Mouse (Mus musculus): ENCODE data around the gene Sap30bp. TPM values are rescaled to one million over a fixed set of nuclear protein-coding genes. Genes with fewer than 3 reads are reported as not detected.
A peak's percentile ranks its signal among the peaks of the same experiment; 100 is the strongest.

Gene Sap30bp
- total and polyA plus RNA-seq, 2 experiments from 2014 or later: 49.5 to 60.4 TPM

DNA sequence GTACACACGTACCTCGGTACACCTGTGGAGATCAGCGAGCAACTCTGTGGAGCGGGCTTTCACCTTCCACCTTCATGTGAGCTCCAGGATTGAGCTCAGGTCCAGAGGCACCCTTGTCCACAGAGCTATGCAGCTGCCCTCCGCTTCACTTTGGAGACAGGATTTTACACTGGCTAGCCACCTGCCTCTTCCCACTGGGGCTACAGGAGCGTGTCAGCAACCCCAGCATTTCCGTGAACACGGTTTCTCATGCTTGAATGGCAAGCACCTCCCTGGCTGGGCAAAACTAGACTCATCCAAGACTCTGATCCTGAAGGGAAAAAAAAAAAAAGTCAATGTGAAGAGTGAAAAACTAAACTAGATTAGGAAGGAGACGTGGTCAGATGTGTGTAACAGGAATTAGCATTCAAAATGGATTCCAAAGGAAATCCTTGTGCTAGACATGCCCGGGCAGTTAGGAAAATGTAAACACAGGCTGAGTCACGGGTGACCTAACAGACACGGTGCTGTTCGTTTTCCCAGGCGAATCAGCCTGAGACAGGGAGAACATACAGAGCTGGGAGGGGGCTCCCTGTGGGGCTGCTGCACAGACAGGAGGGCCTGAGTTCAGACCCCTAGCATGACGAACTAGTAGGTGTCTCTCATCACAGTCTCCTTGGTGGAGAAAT lies 37.1 kb downstream of the Sap30bp start:
- H3K4me3 ChIP-seq (ENCODE audit: low read depth, low read length): no peak overlapping the region
- H3K9ac ChIP-seq: no peak overlapping the region
- H3K4me1 ChIP-seq (ENCODE audit: insufficient read depth): 0 out of 2 replicates have a peak, but pooled peaks cover 4% of the 10 kb centered on the region
- DNase-seq (no peak), ATAC-seq (no peak)
- H3K27ac ChIP-seq (ENCODE audit: low read depth, low read length): no peak overlapping the region
- 73% methylated on average over 15 of the region's 15 CpGs for WGBS
- TF ChIP-seq CTCF (IDR thresholded peaks at IDR 0.05; ENCODE audit: low read depth): no peak
- peaks cover 20% of the 10 kb centered on the region for H3K36me3 ChIP-seq (ENCODE audit: insufficient read depth)
- no peaks in the 10 kb centered on the region for H3K9me3 ChIP-seq (ENCODE audit: low read length)
- no peak overlapping the region for H3K4me2 ChIP-seq (ENCODE audit: low read depth)
- H3K27me3 ChIP-seq (ENCODE audit: insufficient read depth, low read length): peaks cover 12% of the 10 kb centered on the region

DNA sequence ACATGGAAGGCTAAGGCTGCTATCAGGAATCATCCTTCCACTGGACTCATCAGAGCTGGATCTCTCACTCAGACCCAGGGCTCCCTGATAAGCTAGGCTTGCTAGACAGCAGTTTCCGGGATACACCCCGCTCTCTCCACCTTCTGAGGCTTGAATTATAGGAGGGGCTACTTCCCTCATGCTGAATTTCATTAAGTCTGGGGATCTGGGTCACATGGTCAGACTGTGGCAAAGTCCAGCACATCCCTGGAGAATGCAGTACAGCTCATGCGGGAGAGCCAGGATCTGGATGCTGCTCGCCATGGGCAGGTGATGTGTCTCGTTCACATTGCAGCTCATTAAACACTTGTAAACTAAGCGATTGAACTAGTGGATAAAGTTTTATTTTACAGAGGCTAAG lies 37.9 kb downstream of the Sap30bp start:
- Histone ChIP-seq H3K27me3 (ENCODE audit: insufficient read depth, low read length) (peaks cover 15% of the 10 kb centered on the region), H3K9ac (no peak overlapping the region), H3K4me1 (ENCODE audit: insufficient read depth) (0 out of 2 replicates have a peak, but pooled peaks cover 4% of the 10 kb centered on the region), H3K9me3 (ENCODE audit: low read length) (no peaks in the 10 kb centered on the region), H3K4me2 (ENCODE audit: low read depth) (no peak overlapping the region), H3K4me3 (ENCODE audit: low read depth, low read length) (no peak overlapping the region), H3K36me3 (ENCODE audit: insufficient read depth) (peaks cover 11% of the 10 kb centered on the region), H3K27ac (ENCODE audit: low read depth, low read length) (no peak overlapping the region)
- ATAC-seq (no peak), DNase-seq (no peak)
- no peak for TF ChIP-seq CTCF (IDR thresholded peaks at IDR 0.05; ENCODE audit: low read depth)
- WGBS: 72% methylated on average over 6 of the region's 6 CpGs

DNA sequence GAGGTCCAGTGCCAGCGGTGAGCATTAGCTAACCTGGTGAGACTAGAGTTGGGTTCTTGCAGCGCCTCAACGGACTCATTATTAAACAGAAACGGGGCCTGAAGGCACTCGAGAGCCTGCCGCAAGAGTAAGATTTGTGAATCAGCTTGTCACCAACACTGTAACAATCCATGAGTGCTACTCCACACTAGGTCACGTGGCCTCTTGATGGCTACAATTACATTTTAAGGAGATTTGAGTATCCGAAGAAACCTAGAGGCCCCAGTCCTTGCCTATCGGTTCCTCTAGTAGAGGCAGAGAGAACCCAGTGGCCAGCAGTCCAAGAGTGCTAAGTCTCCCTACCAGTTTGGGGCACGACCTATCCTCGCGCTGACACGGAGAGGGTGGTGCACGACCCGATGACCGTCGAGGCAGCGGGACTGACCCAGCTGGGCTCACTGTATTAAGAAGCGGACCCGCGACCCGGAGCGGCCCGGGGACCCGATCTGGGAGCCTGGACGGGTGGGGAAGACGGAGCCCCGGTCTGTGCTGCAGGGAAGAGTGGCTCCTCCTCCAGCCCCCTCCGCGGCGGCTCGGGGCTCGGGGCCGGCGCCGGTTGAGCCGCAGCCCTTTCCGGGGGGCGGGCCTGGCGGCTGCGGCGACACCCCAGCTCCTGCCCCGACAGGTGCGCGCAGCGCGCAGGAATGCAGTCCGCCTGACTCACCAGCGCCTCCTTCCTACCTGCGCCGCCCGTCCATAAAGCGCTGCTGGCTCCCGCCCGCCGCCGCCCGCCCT lies 41.4 kb downstream of the Sap30bp start, which contains the start of gene Itgb4:
TSS of gene Itgb4 (plus strand) at position 401 of the 774 bp plus-strand sequence.
- H3K27ac ChIP-seq (ENCODE audit: low read depth, low read length): no peak within 1 kb of the TSS
- no peak; the same call in 1 of the 2 replicates for ATAC-seq

DNA sequence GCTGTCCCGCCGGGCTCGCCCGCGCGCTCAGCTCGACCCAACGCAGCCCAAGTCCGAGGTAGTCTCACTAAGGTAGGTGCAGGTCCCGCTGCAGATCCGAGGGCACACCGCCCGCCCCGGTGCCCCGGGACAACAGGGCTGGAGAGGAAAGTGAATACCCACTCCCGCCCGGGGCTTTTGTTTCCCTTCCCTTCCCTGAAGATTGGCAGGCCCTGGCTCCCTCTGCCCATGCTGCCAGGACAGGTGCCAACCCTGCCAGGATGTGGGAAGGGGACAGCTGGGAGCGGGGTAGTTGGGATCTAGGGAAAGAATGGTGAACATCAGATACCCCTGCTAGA lies 42.0 kb downstream of the Sap30bp start:
- no peak for TF ChIP-seq CTCF (IDR thresholded peaks at IDR 0.05; ENCODE audit: low read depth)
- H3K27ac ChIP-seq (ENCODE audit: low read depth, low read length): no peak overlapping the region
- H3K27me3 ChIP-seq (ENCODE audit: insufficient read depth, low read length): peaks cover 15% of the 10 kb centered on the region
- no peaks in the 10 kb centered on the region for H3K9me3 ChIP-seq (ENCODE audit: low read length)
- peak overlapping the region; percentile 34 for H3K4me3 ChIP-seq (ENCODE audit: low read depth, low read length)
- 3% methylated on average over 18 of the region's 18 CpGs for WGBS
- DNase-seq (peak; percentile 25), ATAC-seq (no peak)
- H3K9ac ChIP-seq: 0 out of 2 replicates have a peak overlapping the region, but pooled peaks have one; percentile 28
- 0 out of 2 replicates have a peak, but pooled peaks cover 4% of the 10 kb centered on the region for H3K4me1 ChIP-seq (ENCODE audit: insufficient read depth)
- H3K36me3 ChIP-seq (ENCODE audit: insufficient read depth): no peaks in the 10 kb centered on the region
- peak overlapping the region; percentile 66 for H3K4me2 ChIP-seq (ENCODE audit: low read depth)

More for the DNA sequence above, 41.4 kb downstream of the Sap30bp start, which contains the start of gene Itgb4:
- H3K4me1 ChIP-seq (ENCODE audit: insufficient read depth): 0 out of 2 replicates have a peak, but pooled peaks cover 4% of the 10 kb centered on the region
- peak within 1 kb of the TSS; percentile 34 for H3K4me3 ChIP-seq (ENCODE audit: low read depth, low read length)
- no peak for DNase-seq
- TF ChIP-seq CTCF (IDR thresholded peaks at IDR 0.05; ENCODE audit: low read depth): peak; percentile 3; the same call in 1 of the 2 replicates
- H3K9ac ChIP-seq: peak within 1 kb of the TSS; percentile 28; the same call in 1 of the 2 replicates
- 12% methylated on average over 51 of the region's 58 CpGs for WGBS
- H3K4me2 ChIP-seq (ENCODE audit: low read depth): peak within 1 kb of the TSS; percentile 66
- no peaks in the 10 kb centered on the region for H3K36me3 ChIP-seq (ENCODE audit: insufficient read depth)
- H3K9me3 ChIP-seq (ENCODE audit: low read length): no peaks in the 10 kb centered on the region
- H3K27me3 ChIP-seq (ENCODE audit: insufficient read depth, low read length): peaks cover 15% of the 10 kb centered on the region

DNA sequence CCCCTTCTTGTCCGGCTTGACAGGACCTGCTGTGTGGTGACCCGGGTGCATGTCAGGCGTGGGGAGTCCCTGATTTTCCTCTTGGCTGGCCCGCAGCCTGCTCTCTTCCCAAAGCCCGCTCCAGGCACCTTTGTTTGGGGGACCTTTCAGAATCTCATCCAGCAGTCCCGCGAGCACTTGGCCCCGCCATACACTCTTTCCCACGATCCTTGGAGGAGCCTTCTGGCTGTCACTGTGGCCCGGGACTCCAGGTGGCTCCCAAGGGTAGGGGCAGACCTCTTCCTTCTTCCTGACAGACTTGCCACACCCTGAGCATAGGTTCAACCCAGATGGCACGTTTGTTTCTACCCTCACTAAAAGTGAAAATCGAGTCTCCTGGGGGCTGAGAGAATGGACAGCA lies 42.5 kb downstream of the Sap30bp start:
- no peak for TF ChIP-seq CTCF (IDR thresholded peaks at IDR 0.05; ENCODE audit: low read depth)
- WGBS: 26% methylated on average over 12 of the region's 12 CpGs
- H3K27me3 ChIP-seq (ENCODE audit: insufficient read depth, low read length): peaks cover 15% of the 10 kb centered on the region
- no peaks in the 10 kb centered on the region for H3K36me3 ChIP-seq (ENCODE audit: insufficient read depth)
- no peak overlapping the region for H3K27ac ChIP-seq (ENCODE audit: low read depth, low read length)
- no peak for DNase-seq
- H3K4me2 ChIP-seq (ENCODE audit: low read depth): 0 out of 2 replicates have a peak overlapping the region, but pooled peaks have one; percentile 66
- H3K4me3 ChIP-seq (ENCODE audit: low read depth, low read length): no peak overlapping the region
- H3K4me1 ChIP-seq (ENCODE audit: insufficient read depth): 0 out of 2 replicates have a peak, but pooled peaks cover 4% of the 10 kb centered on the region
- ATAC-seq: no peak
- no peaks in the 10 kb centered on the region for H3K9me3 ChIP-seq (ENCODE audit: low read length)
- H3K9ac ChIP-seq: no peak overlapping the region

DNA sequence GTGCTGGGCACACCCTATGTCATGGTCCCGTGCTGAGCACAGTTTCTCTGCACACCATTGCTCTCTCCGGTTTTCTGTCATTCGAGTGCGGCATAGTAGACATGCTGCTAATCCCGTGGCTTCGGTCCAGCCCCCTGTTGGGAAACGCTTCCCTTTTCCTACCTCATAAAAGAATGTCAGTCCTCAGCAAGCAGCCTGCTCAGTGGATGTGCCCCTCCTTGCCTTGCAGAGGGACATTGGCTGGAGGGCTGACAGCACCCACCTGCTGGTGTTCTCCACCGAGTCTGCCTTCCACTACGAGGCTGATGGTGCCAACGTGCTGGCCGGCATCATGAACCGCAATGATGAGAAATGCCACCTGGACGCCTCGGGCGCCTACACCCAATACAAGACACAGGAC lies 49.4 kb downstream of the Sap30bp start:
- Histone ChIP-seq H3K4me1 (ENCODE audit: insufficient read depth) (no peaks in the 10 kb centered on the region), H3K27ac (ENCODE audit: low read depth, low read length) (no peak overlapping the region), H3K27me3 (ENCODE audit: insufficient read depth, low read length) (no peaks in the 10 kb centered on the region), H3K9ac (no peak overlapping the region), H3K36me3 (ENCODE audit: insufficient read depth) (no peaks in the 10 kb centered on the region), H3K4me3 (ENCODE audit: low read depth, low read length) (no peak overlapping the region), H3K4me2 (ENCODE audit: low read depth) (no peak overlapping the region), H3K9me3 (ENCODE audit: low read length) (no peaks in the 10 kb centered on the region)
- ATAC-seq (no peak), DNase-seq (no peak)
- no peak for TF ChIP-seq CTCF (IDR thresholded peaks at IDR 0.05; ENCODE audit: low read depth)
- WGBS: 85% methylated on average over 15 of the region's 15 CpGs

DNA sequence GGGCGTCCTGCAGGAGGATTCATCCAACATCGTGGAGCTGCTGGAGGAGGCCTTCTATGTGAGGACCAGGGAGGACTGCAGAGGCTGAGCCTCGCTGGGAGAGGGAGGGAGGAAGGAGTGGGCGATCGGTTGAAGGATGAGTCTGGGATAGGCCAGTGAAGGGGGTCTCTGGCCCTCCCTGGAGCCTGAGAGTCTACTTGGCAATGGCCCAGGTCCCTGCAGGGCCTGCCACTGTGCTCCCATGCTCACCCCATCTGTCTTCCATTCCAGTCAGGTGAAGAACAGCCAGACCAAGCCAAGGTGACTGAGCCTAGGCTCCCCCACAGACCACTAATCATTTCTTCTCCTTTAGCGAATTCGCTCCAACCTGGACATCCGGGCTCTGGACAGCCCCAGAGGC lies 50.2 kb downstream of the Sap30bp start:
- Histone ChIP-seq H3K36me3 (ENCODE audit: insufficient read depth) (no peaks in the 10 kb centered on the region), H3K27me3 (ENCODE audit: insufficient read depth, low read length) (no peaks in the 10 kb centered on the region), H3K4me3 (ENCODE audit: low read depth, low read length) (no peak overlapping the region), H3K27ac (ENCODE audit: low read depth, low read length) (no peak overlapping the region), H3K9ac (no peak overlapping the region), H3K9me3 (ENCODE audit: low read length) (no peaks in the 10 kb centered on the region), H3K4me2 (ENCODE audit: low read depth) (no peak overlapping the region), H3K4me1 (ENCODE audit: insufficient read depth) (no peaks in the 10 kb centered on the region)
- DNase-seq: no peak
- 80% methylated on average over 8 of the region's 8 CpGs for WGBS
- TF ChIP-seq CTCF (IDR thresholded peaks at IDR 0.05; ENCODE audit: low read depth): no peak
- no peak for ATAC-seq
